Mouse (Mus musculus): ENCODE data around the gene Armcx6.
A peak's percentile ranks its signal among the peaks of the same experiment; 100 is the strongest.
"Not testable (repeated sequence)": the region's sequence is repeated elsewhere in the genome, so short reads cannot be mapped to it uniquely, and the experiment has no call there.

Gene Armcx6

DNA sequence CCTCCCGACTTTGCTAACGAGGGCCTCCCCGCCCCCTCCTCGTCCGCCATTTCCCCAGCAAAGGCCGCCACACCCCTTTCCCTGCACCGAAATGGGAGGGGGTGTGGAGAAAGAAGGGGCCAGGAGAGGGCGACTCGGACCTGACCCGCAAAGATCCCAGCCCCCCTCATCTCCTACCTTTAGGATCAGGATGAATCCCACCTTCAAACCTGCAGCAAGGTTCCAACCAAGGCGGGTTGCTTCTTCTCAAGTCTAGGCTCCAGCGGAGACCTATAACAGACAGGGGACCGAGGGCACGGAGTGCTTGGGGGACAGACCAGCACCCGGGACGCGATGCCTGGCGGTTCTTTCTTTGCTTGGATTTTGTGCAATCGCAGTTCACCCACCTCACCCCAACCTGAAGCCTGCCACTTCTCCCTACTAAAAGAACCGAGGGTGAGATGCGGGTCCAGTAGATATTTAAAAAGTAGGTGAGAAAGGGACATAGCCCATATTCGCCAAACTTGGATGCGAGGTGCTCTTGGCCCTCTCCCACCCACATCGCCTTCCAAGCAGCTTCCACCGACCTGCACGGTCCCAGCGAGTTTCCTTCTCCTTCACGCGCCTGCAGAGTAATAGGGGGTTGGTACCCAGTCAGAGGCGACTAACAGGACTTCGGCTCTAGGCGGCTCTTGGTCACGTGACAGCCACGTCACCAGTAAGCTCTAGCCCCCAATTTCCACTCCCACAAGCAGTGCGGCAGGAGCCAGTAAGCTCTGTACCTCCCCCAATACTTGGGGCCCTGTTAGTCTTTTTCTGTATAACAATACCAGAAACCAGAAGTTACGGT, at the start of gene Armcx6:
TSS of gene Armcx6 (minus strand) at position 654 of the 829 bp plus-strand sequence.
- DNase-seq, result peak; percentile 70 to 75

GRCm38 (mm10) chrX:134787728-134788127, 36.5 kb upstream of the Armcx6 start:
- no peak for DNase-seq

- not testable (repeated sequence) for DNase-seq
These were observed 12.4 kb upstream of the Armcx6 start for GRCm38 (mm10) chrX:134763428-134764198.

- DNase-seq, result no peak
These were observed 6.2 kb upstream of the Armcx6 start for GRCm38 (mm10) chrX:134757293-134757995.

- peak; percentile 65 to 72 for DNase-seq
These were observed 5.4 kb upstream of the Armcx6 start, which contains the start of gene Armcx3 for GRCm38 (mm10) chrX:134756434-134757292. Gene Armcx3 (plus strand): TSS chrX:134756595.

GRCm38 (mm10) chrX:134752584-134752983, 1.4 kb upstream of the Armcx6 start:
- DNase-seq, result no peak

DNA sequence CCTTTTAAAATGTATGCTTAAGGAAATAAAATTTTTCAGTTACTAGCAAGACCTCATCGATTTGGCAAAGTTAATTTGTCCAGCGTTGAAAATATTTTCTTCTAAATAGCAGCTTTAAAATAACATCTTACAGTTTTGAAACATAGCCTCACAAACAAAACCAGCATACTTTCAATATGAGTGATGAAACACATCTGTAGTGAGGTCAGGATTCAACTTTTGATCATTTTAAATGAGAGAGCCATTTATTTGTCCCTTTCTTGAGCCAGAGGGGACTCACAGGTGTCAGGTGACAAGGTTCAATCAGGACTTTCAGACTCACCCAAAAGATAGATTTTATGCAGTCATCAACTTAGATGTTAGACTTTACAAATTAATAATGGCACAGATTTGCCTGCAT, 693 bp upstream of the Armcx6 start:
- no peak for DNase-seq

DNA sequence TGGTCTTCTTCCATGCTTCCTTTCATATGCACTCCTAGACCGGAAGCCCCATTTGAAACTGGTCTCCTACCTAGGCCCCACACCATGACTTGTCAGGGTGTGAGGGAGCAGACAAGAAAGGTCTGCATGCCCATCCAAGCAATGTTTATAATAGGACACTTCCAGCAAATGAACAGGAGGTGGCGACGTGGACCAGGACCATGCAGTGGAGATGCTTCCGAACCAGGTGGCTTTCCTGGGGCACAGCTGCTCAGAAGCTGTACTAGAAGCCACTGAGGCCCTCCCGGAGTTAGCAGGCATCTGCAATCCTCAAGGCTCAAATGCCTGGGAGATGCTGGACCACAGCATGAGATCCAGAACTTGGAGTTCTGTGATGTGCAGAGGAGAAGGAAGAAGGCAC, 4.8 kb downstream of the Armcx6 start:
- DNase-seq, result peak; percentile 26 to 50

DNA sequence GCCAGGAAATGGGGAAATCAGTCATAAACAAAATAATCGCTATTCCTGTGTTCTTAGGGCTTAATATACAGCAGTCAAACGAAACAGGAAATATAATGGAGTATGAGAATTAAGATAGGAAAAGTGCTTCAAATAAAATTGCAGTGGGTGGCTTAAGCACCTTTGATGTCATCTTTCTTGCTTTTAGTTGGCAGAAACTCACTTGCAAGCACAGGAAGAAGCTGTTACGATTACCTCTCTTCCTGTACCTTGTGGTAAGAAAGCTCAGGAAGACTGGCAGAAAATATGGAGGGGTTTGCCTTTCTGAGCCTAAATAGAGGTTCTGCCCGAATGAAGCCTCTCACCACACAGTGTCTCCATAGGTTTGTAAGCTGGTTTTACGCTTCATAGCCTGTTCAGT, 9.4 kb downstream of the Armcx6 start:
- no peak for DNase-seq

GRCm38 (mm10) chrX:134739160-134739559, 12.1 kb downstream of the Armcx6 start:
- DNase-seq, result no peak

DNA sequence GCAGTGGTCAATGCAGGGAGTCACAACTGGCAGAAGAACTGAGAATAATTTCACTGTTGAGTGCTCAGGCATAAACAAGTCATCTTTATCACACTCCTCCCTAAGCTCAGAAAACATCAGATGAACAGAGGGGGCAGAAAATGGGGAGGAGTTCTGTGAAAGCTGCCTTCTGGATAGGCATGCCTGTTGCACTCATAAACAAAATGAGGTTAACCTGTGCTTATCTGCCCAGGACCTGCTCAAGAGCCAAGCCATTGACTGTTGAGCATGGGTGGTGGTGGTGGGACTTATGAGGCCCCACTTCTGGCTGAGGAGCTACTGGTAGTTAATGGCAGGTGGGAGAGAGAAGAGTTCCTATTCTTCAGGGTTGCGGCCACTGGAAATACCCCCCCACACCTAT, 13.4 kb downstream of the Armcx6 start:
- DNase-seq, result no peak

GRCm38 (mm10) chrX:134729778-134730177, 21.4 kb downstream of the Armcx6 start:
- peak; percentile 13 to 20 for DNase-seq

- not testable (repeated sequence) for DNase-seq
These were observed 27.5 kb downstream of the Armcx6 start for GRCm38 (mm10) chrX:134723762-134724161.

DNA sequence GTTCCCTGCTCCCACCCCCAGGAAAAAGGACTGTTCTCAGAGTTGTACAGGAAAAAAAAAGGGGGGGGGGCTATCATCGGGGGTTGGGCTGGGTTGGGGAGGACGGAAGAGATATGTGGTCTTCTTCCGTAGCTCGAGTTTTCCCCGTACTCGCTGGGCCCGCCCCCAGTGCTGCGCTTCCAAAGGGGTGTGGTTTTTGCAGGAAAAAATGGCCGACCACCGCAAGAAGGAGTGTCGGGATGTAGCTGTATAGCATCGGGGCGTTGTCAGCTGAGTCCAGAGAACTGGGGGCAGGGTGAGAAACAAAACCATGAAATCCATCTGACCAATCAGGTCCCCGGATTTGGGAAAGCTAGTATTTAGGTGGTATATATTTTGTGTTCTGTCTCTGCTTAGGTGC, 32.7 kb downstream of the Armcx6 start:
- peak; percentile 30 to 57 for DNase-seq

DNA sequence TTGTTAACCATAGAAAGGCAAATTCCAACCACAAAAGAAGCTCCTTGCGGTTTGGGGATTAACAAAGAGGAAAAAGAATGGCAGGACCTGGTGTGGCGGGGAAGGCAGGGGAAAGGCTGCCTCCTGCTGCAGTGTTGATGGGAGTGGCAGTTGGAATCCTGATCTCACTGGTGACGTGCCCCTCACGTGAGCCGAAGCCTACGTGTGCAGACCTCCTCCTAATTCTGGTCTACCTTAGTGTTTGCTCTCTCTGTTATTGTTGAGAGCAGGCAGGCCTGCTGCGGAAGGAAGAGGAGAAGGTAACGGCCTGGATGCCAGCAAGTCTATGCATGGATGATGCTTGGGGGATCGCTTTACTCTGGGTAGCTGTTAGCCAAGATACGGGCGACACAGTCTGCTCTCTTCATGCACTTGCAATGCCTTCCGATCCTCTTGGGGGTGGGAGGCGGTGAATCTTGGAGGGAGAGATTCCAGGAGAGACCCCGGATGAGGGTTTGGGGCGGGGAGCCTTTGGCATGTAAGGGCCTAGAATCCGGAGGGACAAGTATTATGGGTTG, 33.4 kb downstream of the Armcx6 start, which contains the start of gene Armcx1:
TSS of gene Armcx1 (plus strand) at position 212 of the 557 bp plus-strand sequence.
- DNase-seq, result peak; percentile 56 to 62

- no peak for DNase-seq
These were observed 34.4 kb downstream of the Armcx6 start for GRCm38 (mm10) chrX:134716863-134717262.
